Mouse (Mus musculus) lung, adult 2 months (tissue): ENCODE results near the gene Acly.

ENCODE experiments used
- CTCF ChIP-seq: fragments of 200-500 bp; IDR thresholded peaks from 2 replicates; pipeline ENCODE4 v1.5.1; 2011; ENCODE audit warnings: mild to moderate bottlenecking, low read length, control low read depth; ENCODE audit not compliant: insufficient read depth
- POLR2A ChIP-seq: fragments of 200-500 bp; IDR thresholded peaks from 2 replicates; pipeline ENCODE4 v1.6.1; 2011; ENCODE audit warnings: low read depth, mild to moderate bottlenecking, control low read depth, low read length, borderline replicate concordance; ENCODE audit errors: extremely low read depth

GRCm38 (mm10) chr11:100472935-100473295 is 54.9 kb downstream of the Acly start:
- TF ChIP-seq CTCF (no peak), POLR2A (no peak)
